Mouse (Mus musculus): ENCODE results near the gene Senp1.

The Senp1 gene

DNA sequence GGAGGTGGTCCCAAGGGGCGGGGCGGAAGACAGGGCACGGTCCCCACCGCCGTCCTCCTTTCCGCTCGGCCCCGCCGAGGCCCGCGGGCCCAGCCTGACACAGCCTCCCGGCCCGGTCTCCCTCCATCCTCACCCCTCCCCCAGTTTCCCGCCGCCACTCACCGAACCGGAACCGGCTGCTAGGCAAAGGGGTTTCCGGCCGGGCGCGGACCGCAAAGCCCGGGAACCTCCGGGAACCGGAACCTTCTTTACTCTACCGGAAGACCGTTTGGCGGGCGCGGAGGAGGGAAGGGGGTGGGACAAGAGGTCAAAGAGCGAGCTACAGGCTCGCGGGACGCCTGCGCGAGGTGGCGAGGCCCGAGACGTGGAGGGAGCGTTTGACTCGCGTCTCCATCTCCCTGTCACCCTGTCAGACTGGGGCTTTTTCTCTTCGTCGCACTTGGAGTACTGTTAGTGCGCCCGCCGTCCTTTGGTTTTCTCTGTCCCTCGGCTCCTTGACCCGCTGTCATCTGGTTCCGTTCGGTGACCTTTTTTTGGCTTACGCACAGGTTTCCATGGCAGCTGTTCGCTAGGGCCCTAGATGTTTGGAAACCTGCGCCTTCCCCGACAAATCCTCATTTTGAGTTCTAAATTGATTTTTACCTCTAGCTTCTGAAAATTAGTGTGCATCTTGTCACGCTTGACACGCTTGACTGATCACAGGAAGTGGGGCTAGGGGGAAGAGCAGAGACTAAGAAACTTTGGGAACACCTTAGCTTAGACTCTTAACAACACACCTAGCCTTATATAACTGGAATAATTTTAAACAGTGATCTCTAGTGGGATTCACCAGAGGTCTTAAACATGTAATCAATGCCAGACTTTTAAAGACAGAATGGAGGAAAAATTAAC, at the start of gene Senp1:
Gene Senp1, minus strand, starts transcription at position 624 of the 891 bp plus-strand sequence.
- CTCF ChIA-PET = interaction anchor here (0.7 kb wide), 1 partner anchor 119 kb away, joined by 3 read pairs; no protein-coding TSS in a partner anchor

DNA sequence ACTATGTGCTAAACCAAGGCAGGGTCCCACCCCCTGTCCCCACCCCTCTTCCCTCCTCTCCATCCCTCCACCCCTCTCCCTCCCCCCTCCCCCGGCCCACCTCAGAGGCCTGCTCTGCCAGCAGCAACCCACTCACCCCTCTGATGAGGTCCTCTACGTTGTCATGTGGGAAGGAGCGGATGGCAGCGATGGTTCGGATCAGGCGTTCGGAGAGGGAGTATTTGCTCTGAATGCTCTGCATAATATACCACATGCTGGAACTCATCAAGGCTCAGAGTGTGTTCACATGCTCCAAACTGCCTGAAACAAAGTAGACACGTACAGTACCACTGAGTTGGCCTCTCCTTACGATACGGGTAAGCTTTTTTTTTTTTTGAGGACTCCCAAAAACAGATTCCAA, 49.0 kb upstream of the Senp1 start:
- CTCF ChIA-PET = interaction anchor here (0.6 kb wide), 1 partner anchor 47 kb away, joined by 3 read pairs; no protein-coding TSS in a partner anchor

DNA sequence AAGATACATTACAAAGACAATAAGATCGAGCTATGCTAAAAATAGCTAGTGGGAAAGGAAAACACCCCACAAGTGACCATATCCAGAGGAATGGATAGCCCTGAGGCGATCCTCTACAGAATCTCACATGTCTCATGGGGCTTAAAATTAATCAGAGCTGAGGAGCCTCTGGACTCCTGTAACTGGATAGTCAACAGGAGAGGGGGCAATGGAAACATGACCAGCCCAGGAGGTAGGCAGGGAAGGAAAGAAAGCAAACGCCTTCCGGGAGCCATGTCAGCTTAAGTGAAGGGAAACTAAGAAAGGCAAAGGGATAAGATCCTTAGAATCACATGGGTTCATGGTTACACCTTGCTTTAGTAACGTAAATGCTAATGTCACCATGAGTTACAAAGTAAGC, 47.3 kb upstream of the Senp1 start:
- CTCF ChIA-PET = interaction anchor here (0.6 to 1.1 kb wide), 2 partner anchors 51 to 82 kb away, joined by 3 read pairs; no protein-coding TSS in a partner anchor

DNA sequence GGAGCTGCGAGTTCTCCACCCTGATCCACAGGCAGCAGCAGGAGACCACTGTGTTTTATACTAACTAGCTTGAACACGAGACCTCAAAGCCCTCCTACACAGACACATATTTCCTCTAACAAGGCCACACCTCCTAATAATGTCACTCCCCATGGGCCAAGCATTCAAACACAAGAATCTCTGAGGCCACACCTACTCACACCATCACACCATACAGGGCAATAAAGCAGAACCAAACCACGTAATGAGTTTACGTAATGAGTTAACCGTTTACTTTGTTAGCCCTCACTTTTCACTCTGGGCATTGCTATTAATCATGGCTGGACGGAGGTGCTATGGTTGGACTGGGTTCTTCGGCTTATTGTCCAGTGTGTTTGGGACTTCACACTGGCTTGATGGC, 46.2 kb upstream of the Senp1 start:
- CTCF ChIA-PET = no interaction called here

DNA sequence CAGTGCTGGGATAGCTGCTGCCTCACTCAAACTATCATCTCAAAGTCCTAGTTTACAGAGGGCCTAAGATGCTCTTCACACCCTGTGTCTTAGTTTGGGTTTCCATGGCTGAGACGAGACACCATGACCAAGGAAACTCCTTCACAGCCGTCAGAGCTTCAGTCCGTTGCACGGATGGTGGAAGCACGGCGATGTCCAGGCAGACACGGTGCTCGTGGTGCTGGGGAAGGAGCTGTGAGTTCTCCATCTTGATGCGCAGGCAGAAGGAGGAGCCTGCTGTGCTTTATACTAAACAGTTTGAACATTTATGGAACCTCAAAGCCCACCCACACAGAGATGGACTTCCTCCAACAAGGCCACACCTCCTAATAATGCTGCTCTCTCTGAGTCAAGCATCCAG, 43.3 kb upstream of the Senp1 start:
- CTCF ChIA-PET = no interaction called here

DNA sequence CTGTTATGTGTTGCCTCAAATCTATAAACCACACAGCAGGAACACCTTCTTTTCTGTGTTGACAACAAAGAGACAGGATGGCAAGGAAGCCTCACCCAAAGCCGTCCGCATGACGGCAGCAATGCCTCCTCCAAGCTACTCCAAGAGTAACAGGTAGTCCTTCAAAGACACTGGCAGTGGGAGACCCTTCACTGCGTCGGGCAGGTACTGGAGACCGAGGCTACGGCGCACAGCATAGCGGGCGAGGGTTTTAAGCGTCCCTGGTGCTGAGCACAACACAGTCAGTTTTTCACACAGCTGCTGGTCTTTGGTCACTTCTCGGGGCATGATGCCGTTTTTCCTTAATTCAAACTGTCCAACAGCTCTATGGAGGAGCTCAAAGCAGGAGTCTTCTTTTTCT, 42.1 kb upstream of the Senp1 start:
- CTCF ChIA-PET = no interaction called here

DNA sequence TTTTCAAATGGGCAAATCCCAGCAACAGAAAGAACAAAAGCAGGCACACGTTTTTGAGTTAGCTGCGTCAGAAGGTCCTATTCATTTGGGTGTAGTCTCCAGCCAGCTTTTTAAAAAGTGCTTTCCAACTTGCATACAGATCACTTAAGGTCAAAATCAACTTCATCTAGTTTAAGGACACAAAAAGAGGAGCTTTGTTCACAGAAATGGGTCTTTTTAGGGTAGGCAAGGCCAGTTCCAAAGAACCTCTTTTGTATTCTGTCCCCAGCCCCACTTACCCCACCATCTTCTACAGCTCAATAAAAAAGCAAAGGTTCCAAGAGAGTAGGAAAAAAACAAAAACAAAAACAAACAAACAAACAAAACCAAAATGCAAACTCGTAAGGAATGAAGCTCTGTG, 41.1 kb upstream of the Senp1 start:
- CTCF ChIA-PET = no interaction called here

DNA sequence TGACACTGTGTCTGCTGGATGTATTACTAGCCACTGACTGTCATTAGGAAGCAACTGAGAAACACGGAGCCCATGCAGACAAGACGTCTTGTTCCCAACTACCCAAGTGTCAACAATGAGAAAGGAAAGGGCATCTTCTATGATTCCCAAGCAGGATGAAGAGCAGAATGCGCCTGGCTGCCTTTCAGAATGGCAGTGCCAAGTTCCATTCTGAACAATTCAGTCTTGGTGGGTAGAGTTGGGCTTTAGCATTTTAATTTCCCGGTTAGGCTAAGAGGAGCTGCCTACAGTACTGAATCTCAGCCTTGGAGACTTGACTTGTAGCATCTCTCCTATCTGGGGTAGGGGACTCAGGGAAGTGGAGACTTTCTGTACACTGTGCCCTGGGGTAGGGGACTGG, 40.5 kb upstream of the Senp1 start:
- CTCF ChIA-PET = no interaction called here

DNA sequence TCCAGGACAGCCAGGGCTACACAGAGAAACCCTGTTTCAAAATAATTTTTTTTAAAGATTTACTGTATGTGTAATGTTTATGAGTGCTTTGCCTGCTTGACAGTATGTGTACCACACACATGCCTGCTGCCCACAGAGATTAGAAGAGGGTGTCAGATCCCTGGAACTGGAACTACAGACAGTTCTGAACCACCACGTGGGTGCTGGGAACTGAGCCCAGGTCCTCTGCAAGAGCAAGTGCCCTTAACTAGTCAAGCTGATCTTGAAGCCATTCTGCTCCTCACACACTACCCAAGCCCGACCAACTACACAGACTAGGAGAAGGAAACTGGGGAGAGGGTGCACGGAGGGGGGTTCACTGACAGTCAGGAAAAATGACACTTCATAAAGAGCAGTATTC, 39.9 kb upstream of the Senp1 start:
- CTCF ChIA-PET = no interaction called here

DNA sequence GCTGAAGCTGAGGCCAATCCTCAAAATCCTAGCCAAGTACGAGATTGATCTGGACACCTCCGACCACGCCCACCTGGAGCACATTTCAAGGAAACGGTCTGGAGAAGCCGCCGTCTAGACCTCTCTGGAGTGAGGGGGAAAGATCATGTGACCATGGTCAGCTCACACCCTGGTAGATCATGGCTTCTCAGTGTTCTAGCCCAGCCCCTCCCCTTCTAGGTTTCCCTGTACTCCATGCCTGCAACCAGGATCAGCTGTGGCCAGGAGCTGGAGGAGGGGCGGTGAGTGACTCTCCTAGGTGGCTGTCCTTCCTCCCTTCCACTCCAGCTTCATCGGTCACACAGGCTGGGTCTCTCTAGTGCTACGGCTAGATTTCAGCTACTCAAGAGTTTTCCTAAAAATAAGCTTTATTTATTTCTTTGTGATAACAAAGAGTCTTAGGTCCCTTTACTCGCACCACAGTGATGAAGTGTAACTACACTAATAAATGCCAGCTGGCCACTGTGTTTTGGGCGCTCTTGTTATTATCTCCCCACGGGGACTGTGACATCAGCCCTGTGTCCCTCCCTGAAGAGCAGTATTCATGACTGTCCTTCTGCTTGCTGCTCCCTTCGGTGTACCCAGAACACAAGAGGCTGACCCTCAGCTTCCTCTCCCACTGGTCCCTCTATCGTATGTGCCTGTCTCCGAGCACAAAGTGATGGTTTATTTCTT, 38.6 kb upstream of the Senp1 start:
- CTCF ChIA-PET = no interaction called here

DNA sequence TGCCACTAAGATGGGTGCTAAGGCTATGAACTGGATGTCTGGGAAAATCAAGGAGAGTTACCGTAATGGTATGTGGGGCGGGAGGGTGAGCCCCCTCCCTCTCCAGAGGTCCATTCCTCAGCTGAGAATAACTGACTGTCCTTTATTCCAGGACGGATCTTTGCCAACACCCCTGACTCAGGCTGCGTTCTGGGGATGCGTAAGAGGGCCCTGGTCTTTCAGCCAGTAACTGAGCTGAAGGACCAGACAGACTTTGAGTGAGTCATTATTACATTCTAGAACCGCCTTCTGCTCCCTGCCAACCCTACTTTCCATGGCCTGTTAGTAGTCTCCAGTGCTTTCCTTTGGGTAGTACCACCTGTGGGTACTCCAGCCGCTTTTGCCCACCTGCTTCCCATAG, 37.9 kb upstream of the Senp1 start:
- CTCF ChIA-PET = no interaction called here

DNA sequence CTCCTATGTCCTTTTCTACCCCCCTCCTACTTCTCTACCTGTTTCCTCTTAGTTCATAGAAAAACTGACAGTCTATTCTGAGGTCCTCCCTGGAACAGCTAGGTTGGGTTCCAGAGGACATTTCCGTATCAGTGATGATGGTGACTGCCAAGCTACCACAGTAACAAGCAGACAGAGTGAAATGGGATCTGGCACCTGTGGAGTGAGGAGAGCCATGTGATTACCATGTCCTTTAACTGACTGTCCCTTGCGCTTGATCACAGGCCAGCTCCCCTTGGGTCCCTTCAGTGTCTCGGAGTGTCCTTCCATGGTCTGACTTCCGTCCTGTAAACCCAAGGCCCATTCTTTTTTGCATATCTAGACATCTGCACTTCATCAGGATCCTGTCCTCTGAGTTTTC, 37.5 kb upstream of the Senp1 start:
- CTCF ChIA-PET = no interaction called here

DNA sequence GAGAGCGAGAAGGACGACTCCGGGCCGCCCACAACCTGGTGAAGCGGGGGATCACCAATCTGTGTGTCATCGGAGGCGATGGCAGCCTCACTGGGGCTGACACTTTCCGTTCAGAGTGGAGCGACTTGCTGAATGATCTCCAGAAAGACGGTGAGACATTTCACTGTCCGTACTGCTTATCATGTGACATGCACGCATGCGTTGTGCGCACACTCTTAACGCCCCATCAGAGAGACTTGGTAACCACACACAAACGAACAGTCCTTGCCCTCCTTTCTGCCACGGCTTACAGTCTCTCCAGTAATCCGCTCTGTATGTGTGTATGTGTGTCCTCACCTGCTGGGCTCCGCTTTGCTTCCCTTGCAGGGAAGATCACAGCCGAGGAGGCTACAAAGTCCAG, 27.3 kb upstream of the Senp1 start:
- CTCF ChIA-PET = no interaction called here

DNA sequence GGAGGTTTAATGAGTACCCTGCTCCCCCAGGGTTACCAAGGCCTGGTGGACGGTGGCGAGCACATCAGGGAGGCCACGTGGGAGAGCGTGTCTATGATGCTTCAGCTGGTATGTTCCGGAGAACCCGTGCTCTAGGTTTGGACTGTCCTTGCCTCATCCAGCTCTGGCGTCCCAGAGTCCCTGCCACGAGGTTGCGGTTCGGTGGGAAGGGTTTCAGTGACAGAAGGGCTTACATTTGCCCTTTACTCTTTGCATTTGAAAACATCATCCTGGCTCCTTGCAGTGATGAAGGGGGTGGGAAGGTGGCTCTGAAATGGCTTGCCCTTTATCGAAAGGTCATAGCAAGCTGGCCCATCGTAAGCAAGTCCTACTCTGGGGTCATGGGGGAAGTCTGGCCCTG, 25.8 kb upstream of the Senp1 start:
- CTCF ChIA-PET = no interaction called here

DNA sequence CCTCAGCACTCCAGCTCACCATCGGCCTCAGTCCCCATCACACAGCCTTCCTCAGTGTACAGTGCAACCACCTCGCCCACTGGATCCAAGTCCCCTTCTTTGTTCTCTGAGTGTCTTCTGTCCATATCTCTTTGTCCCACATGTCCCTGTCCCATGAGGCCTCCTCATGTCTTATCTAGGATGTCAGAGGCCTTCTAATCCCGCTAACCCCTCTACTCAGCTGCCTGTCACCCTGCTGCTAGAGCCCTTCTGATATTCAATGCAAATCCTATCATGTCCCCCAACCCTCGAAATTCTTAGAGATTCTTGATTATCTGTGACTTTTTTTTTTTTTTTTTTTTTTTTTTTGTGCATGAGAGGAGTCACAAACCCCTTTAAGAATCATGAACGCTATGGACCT, 22.7 kb upstream of the Senp1 start:
- CTCF ChIA-PET = no interaction called here

DNA sequence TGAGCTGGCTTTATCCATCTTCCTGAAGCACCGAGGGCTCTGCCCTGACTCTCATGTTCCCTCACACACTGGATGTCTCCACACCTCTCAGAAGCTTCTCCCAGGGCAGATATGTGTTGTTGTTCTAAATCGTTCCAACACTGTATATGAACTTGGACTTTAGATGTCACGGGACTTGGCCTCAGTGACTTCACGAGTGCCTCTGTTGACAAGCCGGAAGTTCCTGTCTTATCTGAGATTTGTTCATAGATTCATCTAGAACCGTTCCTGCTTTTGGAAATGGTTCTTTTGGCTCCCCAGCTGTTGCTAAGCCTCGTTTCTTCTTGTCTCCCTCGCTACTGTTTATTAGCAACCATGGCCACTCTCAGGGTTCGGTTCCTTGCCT, 22.2 kb upstream of the Senp1 start:
- CTCF ChIA-PET = no interaction called here

DNA sequence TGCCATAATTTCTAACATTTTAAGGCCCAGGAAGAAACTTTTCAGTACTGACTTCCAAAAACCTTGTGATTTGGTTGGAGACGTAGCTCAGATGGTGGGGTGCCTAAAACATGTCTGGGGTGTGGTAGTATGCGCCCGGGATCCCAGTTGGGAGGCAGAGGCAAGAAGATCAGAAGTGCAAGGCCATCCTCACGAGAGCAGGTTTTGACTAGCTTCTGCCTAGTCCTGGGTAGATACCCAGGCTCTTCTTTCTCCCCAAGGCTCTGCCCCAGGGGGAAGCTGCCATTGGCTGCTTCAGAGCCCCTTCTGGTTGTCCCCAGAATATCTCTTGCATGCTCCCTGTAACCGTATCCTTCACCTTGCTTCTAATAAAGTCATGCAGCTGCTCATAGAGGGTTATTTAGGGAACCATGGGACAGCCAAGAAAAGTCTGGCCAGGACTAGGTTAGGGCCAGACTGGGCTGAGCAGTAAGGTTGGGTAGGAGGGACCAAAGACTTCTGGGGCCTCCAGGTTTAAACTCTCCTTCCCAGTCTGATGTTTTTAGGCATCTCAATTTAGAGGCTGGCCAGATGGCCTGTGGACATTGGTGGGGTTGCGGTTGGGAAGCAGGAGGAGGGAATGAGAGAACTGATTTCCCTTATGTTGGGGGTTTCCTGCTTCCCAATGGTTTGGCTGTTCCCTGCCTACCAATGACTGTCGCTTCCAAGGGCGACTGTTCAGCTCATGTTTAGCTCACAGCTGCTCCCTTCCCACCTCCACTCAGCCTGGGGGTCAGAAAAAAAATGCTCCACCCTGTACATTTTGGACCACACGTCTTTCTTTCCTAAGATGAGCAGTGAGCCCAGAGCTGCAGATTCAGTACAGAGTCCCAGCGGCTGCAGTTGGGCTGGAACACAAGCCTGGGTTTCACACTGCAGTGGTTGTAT, 21.6 kb upstream of the Senp1 start:
- CTCF ChIA-PET = no interaction called here

DNA sequence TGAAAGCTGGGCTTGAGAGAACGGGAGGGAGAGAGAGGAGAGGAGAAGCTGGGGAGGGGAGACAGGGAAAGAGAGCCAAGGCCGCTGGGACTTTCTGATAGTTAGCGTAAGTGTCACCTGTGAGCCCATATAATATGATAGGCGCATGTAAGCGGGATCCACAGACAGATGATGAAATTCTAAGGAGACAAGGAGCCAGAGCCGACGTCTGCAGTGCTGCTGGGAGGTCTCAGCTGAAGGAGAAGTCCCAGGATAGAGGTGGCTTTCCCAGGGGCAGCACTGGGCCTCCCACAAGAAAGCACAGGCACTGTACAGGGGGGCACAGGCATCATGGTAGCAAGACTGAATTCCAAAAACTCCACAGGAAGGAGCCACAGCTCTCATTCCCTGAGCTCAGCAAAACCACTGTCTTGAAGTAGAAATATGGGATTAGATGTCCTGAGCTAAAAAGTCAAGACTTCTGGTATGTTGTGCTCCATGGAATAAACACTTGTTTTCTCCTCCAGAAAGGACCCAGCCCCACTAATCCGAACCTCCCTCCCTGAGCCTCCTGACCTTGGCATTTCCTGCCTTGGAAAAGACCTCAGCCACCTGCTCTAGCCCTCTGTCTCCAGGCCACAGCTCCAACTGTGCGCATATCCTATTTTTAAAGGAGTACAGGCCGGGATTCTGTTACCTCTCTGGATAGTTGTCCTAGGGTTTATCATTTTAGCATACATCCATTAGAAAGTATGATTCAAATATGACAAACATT, 20.7 kb upstream of the Senp1 start:
- CTCF ChIA-PET = no interaction called here

DNA sequence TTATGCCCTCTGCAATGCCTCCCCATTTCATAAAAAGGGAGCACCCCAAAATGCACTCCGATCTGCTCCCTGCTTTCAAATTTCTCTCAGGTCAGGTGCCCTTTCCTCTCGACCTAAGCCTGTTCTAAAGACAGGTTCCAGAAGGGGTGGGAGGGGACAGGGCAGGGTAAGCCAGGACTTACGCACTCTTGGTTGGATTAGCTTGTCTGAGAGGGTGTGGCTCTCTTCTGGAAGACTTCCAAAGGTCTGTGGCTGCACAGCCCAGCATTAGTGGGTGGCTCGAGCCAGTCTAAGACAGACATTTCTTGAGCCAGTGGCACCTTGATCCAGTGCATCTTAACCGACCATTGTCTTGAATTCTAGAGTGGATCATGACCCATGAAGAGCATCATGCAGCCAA, 18.2 kb upstream of the Senp1 start:
- CTCF ChIA-PET = no interaction called here

DNA sequence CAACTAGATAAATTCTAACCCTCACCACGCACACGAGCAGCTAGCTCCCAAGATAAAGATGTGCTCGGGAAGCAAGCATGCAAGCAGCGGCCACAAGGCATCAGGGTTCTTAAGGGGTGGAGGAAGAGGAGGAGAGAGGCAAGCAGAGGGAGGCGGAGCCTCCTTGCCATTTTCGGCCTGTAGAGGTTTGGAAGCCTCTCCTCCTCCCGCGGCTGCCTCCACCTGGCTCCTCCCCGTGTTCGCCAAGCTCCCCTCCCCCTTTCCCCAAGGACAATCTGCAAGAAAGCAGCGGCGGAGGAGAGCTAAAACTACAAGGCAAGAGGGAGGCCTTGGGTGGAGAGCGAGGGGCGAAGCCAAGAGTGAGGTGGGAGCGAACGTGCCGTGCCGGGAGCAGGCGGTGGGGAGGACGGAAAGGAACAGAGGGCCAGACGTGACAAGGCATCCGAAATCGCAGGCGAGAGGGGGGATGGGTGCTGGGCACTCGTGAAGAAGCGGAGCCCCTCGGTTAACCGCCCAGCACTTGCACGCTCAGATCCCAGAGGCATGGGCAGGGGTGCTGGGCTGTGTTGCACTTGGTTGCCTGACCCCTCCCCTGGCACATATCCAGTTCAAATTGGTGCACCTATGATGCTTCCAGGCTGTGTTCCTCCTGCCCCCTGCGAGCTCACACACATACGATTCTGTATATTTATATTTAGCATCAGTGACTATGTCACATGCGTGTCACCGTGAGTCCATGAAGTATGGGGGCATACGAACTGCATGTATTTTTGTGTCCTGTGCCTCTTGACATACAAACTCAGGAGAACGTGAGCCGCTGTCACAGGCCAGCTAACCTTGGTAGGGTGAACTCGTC, 15.0 kb upstream of the Senp1 start:
- CTCF ChIA-PET = no interaction called here

All from spleen, embryonic (tissue).